Mouse (Mus musculus) neural tube, embryonic 12.5 days (tissue): Measurements from ENCODE around the gene Hoxd12. TPM values are rescaled to one million over a fixed set of nuclear protein-coding genes. Genes with fewer than 3 reads are reported as not detected.

ENCODE experiments used
- ATAC-seq: fragments of 200-750 bp; cut with Nextera tagmentation; 2 replicates; pipeline ENCODE4 v1.8.0; 2017; ENCODE audit warnings: low read depth, mild to moderate bottlenecking, moderate TSS enrichment, moderate library complexity; ENCODE audit not compliant: low FRiP score
- H3K27ac ChIP-seq: fragments of 300-500 bp; sonication (generic); 2 replicates; pipeline ENCODE4 v1.5.1; 2016
- H3K27me3 ChIP-seq: fragments of 300-500 bp; sonication (generic); replicated peaks from 2 replicates; pipeline ENCODE4 v1.6.1; 2016; ENCODE audit warnings: mild to moderate bottlenecking
- H3K36me3 ChIP-seq: fragments of 300-500 bp; sonication (generic); 2 replicates; pipeline ENCODE4 v1.6.1; 2016; ENCODE audit warnings: mild to moderate bottlenecking
- H3K4me1 ChIP-seq: fragments of 300-500 bp; sonication (generic); 2 replicates; pipeline ENCODE4 v1.6.1; 2016
- H3K4me2 ChIP-seq: fragments of 300-500 bp; sonication (generic); replicated peaks from 2 replicates; pipeline ENCODE4 v1.6.1; 2016; ENCODE audit warnings: mild to moderate bottlenecking
- H3K4me3 ChIP-seq: fragments of 300-500 bp; sonication (generic); 2 replicates; pipeline ENCODE4 v1.5.1; 2016
- H3K9ac ChIP-seq: fragments of 300-500 bp; sonication (generic); 2 replicates; pipeline ENCODE4 v1.6.1; 2016; ENCODE audit warnings: mild to moderate bottlenecking
- H3K9me3 ChIP-seq: fragments of 300-500 bp; sonication (generic); 2 replicates; pipeline ENCODE4 v1.6.1; 2016; ENCODE audit warnings: mild to moderate bottlenecking
- WGBS: fragments of 180-500 bp; shearing (Covaris S2); methylation state at CpG from one replicate; pipeline ENCODE4 v1.1.7; 2016; 5-methylcytosine and 5-hydroxymethylcytosine counted together
- microRNA counts: library from miRNA; unstranded; fragments of <30 nt; microRNA quantifications from one replicate; lab custom pipeline; 2017
- microRNA-seq: library from miRNA; unstranded; fragments of <30 nt; microRNA quantifications from one replicate; pipeline ENCODE4, GENCODE M21; 2017
- polyA plus RNA-seq: library from polyadenylated mRNA; unstranded; fragments of >200 nt; fragmentation: Nextera tagmentation; extraction: Ambion mirVana; gene quantifications from 2 replicates; pipeline ENCODE4 v1.2.1, GENCODE M21; 2016

Hoxd12 gene
- polyA plus RNA-seq, 1 experiment from 2014 or later = 4.1 TPM

GRCm38 (mm10) chr2:74724244-74725015, 49.6 kb downstream of the Hoxd12 start:
- ATAC-seq = no peak
- H3K27ac ChIP-seq = peak overlapping the region; percentile 51; the same call in 1 of the 2 replicates
- H3K36me3 ChIP-seq = peaks cover 24% of the 10 kb centered on the region
- peaks cover 95% of the 10 kb centered on the region for H3K4me1 ChIP-seq
- peak overlapping the region; percentile 56 for H3K4me3 ChIP-seq
- H3K9me3 ChIP-seq = no peaks in the 10 kb centered on the region
- peak overlapping the region; percentile 96 for H3K9ac ChIP-seq
- no peaks in the 10 kb centered on the region for H3K27me3 ChIP-seq
- H3K4me2 ChIP-seq = peak overlapping the region; percentile 96
- WGBS = 10% methylated on average over 7 of the region's 7 CpGs

- Histone ChIP-seq H3K27ac (peak overlapping the region; percentile 93), H3K9me3 (no peaks in the 10 kb centered on the region), H3K9ac (peak overlapping the region; percentile 96), H3K4me3 (peak overlapping the region; percentile 56), H3K4me2 (peak overlapping the region; percentile 96), H3K36me3 (peaks cover 24% of the 10 kb centered on the region), H3K27me3 (no peaks in the 10 kb centered on the region), H3K4me1 (peaks cover 93% of the 10 kb centered on the region)
- no peak for ATAC-seq
- 6% methylated on average over 17 of the region's 17 CpGs for WGBS
These were observed 50.4 kb downstream of the Hoxd12 start for GRCm38 (mm10) chr2:74725171-74725570.

- H3K4me3 ChIP-seq = peak within 1 kb of the TSS; percentile 56
- WGBS = 8% methylated on average over 5 of the region's 5 CpGs
- peak within 1 kb of the TSS; percentile 93 for H3K27ac ChIP-seq
- H3K9me3 ChIP-seq = no peaks in the 10 kb centered on the region
- H3K4me2 ChIP-seq = peak within 1 kb of the TSS; percentile 96
- no peaks in the 10 kb centered on the region for H3K27me3 ChIP-seq
- peaks cover 92% of the 10 kb centered on the region for H3K4me1 ChIP-seq
- no peak for ATAC-seq
- peak within 1 kb of the TSS; percentile 96 for H3K9ac ChIP-seq
- H3K36me3 ChIP-seq = peaks cover 24% of the 10 kb centered on the region
These were observed 51.7 kb downstream of the Hoxd12 start, which contains the start of gene Gm28230 for GRCm38 (mm10) chr2:74726551-74726950. TSS of gene Gm28230 (plus strand) at chr2:74726728.

- Histone ChIP-seq H3K4me3 (peak overlapping the region; percentile 56), H3K4me2 (peak overlapping the region; percentile 96), H3K9me3 (no peaks in the 10 kb centered on the region), H3K36me3 (peaks cover 27% of the 10 kb centered on the region), H3K9ac (peak overlapping the region; percentile 96), H3K27ac (peak overlapping the region; percentile 93), H3K27me3 (no peaks in the 10 kb centered on the region), H3K4me1 (peaks cover 93% of the 10 kb centered on the region)
- ATAC-seq = peak; percentile 22; the same call in 1 of the 2 replicates
- WGBS = under 1% methylated on average over 43 of the region's 43 CpGs
These were observed 52.3 kb downstream of the Hoxd12 start for GRCm38 (mm10) chr2:74726973-74727639.

MicroRNAs encoded within 50 kb of the gene (microRNA counts, 519-probe panel; counts per million panel counts)
- microRNA mmu-miR-10b (lab: Ali Mortazavi, UCI) = 8,306 counts per million, percentile 99 among the panel's probes with 10 or more counts

Small RNA genes within 50 kb of the gene (microRNA-seq; reads per million reads assigned to microRNA genes)
- gene Gm44463 (not detected), gene Mir10b (157,777 reads per million, percentile 100 among the genes with 10 or more reads in this experiment)

Other genes with a start within 250 kb of the Hoxd12 start
- gene Lnpk, start 95.6 kb upstream of the Hoxd12 start, polyA plus RNA-seq = 48.4 and 51.7 TPM in 2 replicates
- 1.1 and 1.2 TPM in 2 replicates for gene Evx2, start 15.5 kb upstream of the Hoxd12 start, polyA plus RNA-seq
- 0.57 and 2.5 TPM in 2 replicates for gene Hoxd13, start 6.7 kb upstream of the Hoxd12 start, polyA plus RNA-seq
- 19.1 and 25.2 TPM in 2 replicates for gene Hoxd11, start 4.5 kb downstream of the Hoxd12 start, polyA plus RNA-seq
- 48.9 and 49.0 TPM in 2 replicates for gene Hoxd10, start 16.9 kb downstream of the Hoxd12 start, polyA plus RNA-seq
- 34.4 and 36.8 TPM in 2 replicates for gene Hoxd9, start 22.7 kb downstream of the Hoxd12 start, polyA plus RNA-seq
- 20.8 and 21.4 TPM in 2 replicates for gene Hoxd8, start 29.6 kb downstream of the Hoxd12 start, polyA plus RNA-seq
- gene Hoxd3, start 36.9 kb downstream of the Hoxd12 start, polyA plus RNA-seq = 55.9 and 68.9 TPM in 2 replicates
- 14.2 and 16.0 TPM in 2 replicates for gene Hoxd4, start 36.9 kb downstream of the Hoxd12 start, polyA plus RNA-seq
- 6.9 and 9.1 TPM in 2 replicates for gene Gm28230, start 51.7 kb downstream of the Hoxd12 start, polyA plus RNA-seq
- gene Hoxd1, start 88.0 kb downstream of the Hoxd12 start, polyA plus RNA-seq = 6.8 and 7.8 TPM in 2 replicates
- gene Mtx2, start 150.8 kb downstream of the Hoxd12 start, polyA plus RNA-seq = 139 and 144 TPM in 2 replicates